Mouse (Mus musculus) induced T-regulatory cell, adult 2 months (primary cell): ENCODE results near the gene Ppp1r14d.

Experiments used
- DNase-seq: peaks from one replicate; pipeline ENCODE4 v3.0.0-alpha.2; 2012; ENCODE audit warnings: low read depth

Gene Ppp1r14d

GRCm38 (mm10) chr2:119172446-119172845 is 57.3 kb downstream of the Ppp1r14d start:
- DNase-seq = no peak

GRCm38 (mm10) chr2:119171574-119171973 is 58.1 kb downstream of the Ppp1r14d start:
- no peak for DNase-seq

- DNase-seq = no peak
Measured at GRCm38 (mm10) chr2:119170282-119170681, 59.4 kb downstream of the Ppp1r14d start.
